Mouse (Mus musculus) limb, embryonic 15.5 days (tissue): ENCODE data around the gene Ercc2. TPM values are rescaled to one million over a fixed set of nuclear protein-coding genes. Genes with fewer than 3 reads are reported as not detected.
A peak's percentile ranks its signal among the peaks of the same experiment; 100 is the strongest.

Experiments
- ATAC-seq: fragments of 200-750 bp; cut with Nextera tagmentation; 2 replicates; pipeline ENCODE4 v1.8.0; 2017; ENCODE audit warnings: low read depth, moderate TSS enrichment; ENCODE audit not compliant: insufficient number of reproducible peaks, low FRiP score, low TSS enrichment
- H3K27ac ChIP-seq: fragments of 300-500 bp; sonication (generic); 2 replicates; pipeline ENCODE4 v1.5.1; 2015; ENCODE audit warnings: moderate library complexity, mild to moderate bottlenecking, inconsistent platforms
- H3K27me3 ChIP-seq: fragments of 300-500 bp; sonication (generic); 2 replicates; pipeline ENCODE4 v1.6.1; 2015; ENCODE audit warnings: inconsistent platforms
- H3K36me3 ChIP-seq: fragments of 300-500 bp; sonication (generic); 2 replicates; pipeline ENCODE4 v1.6.1; 2015; ENCODE audit warnings: inconsistent platforms
- H3K4me1 ChIP-seq: fragments of 300-500 bp; sonication (generic); 2 replicates; pipeline ENCODE4 v1.6.1; 2015; ENCODE audit warnings: inconsistent platforms
- H3K4me2 ChIP-seq: fragments of 300-500 bp; sonication (generic); 2 replicates; pipeline ENCODE4 v1.6.1; 2015; ENCODE audit warnings: mild to moderate bottlenecking, inconsistent platforms
- H3K4me3 ChIP-seq: fragments of 300-500 bp; sonication (generic); 2 replicates; pipeline ENCODE4 v1.5.1; 2015; ENCODE audit warnings: mild to moderate bottlenecking, inconsistent platforms
- H3K9ac ChIP-seq: fragments of 300-500 bp; sonication (generic); 2 replicates; pipeline ENCODE4 v1.6.1; 2015; ENCODE audit warnings: inconsistent platforms
- H3K9me3 ChIP-seq: fragments of 300-500 bp; sonication (generic); 2 replicates; pipeline ENCODE4 v1.6.1; 2016; ENCODE audit warnings: inconsistent platforms
- WGBS: fragments of 180-500 bp; shearing (Covaris S2); methylation state at CpG from one replicate; pipeline ENCODE4 v1.1.7; 2015; 5-methylcytosine and 5-hydroxymethylcytosine counted together
- microRNA counts: library from miRNA; unstranded; fragments of <30 nt; microRNA quantifications from one replicate; lab custom pipeline; 2016
- microRNA-seq: library from miRNA; unstranded; fragments of <30 nt; microRNA quantifications from one replicate; pipeline ENCODE4, GENCODE M21; 2016
- polyA plus RNA-seq: library from polyadenylated mRNA; unstranded; fragments of >200 nt; fragmentation: Nextera tagmentation; extraction: Ambion mirVana; gene quantifications from 2 replicates; pipeline ENCODE4 v1.2.1, GENCODE M21; 2015

The Ercc2 gene
- polyA plus RNA-seq, 1 experiment from 2014 or later, result 14.9 TPM

GRCm38 (mm10) chr7:19432475-19432874 is 50.7 kb downstream of the Ercc2 start:
- Histone ChIP-seq H3K27me3 (no peaks in the 10 kb centered on the region), H3K4me2 (no peak overlapping the region), H3K4me1 (no peaks in the 10 kb centered on the region), H3K27ac (no peak overlapping the region), H3K4me3 (no peak overlapping the region), H3K9me3 (no peaks in the 10 kb centered on the region; the same call in 1 of the 2 replicates), H3K9ac (no peak overlapping the region), H3K36me3 (peaks cover 100% of the 10 kb centered on the region)
- no peak for ATAC-seq
- WGBS, result 96% methylated on average over 2 of the region's 2 CpGs

- Histone ChIP-seq H3K4me1 (no peaks in the 10 kb centered on the region), H3K9ac (no peak overlapping the region), H3K4me3 (no peak overlapping the region), H3K9me3 (no peaks in the 10 kb centered on the region; the same call in 1 of the 2 replicates), H3K4me2 (no peak overlapping the region), H3K27me3 (no peaks in the 10 kb centered on the region), H3K36me3 (peaks cover 92% of the 10 kb centered on the region), H3K27ac (no peak overlapping the region)
- WGBS, result 93% methylated on average over 2 of the region's 2 CpGs
- no peak for ATAC-seq
Observed at GRCm38 (mm10) chr7:19436276-19436675, 54.5 kb downstream of the Ercc2 start.

GRCm38 (mm10) chr7:19437048-19437447 is 55.2 kb downstream of the Ercc2 start:
- Histone ChIP-seq H3K27me3 (no peaks in the 10 kb centered on the region), H3K4me2 (no peak overlapping the region), H3K9me3 (no peaks in the 10 kb centered on the region; the same call in 1 of the 2 replicates), H3K4me1 (no peaks in the 10 kb centered on the region), H3K4me3 (no peak overlapping the region), H3K36me3 (peaks cover 91% of the 10 kb centered on the region), H3K27ac (no peak overlapping the region), H3K9ac (no peak overlapping the region)
- no peak for ATAC-seq
- 78% methylated on average over 9 of the region's 9 CpGs for WGBS

- no peak overlapping the region for H3K9ac ChIP-seq
- no peak overlapping the region for H3K4me3 ChIP-seq
- no peak overlapping the region for H3K27ac ChIP-seq
- ATAC-seq, result no peak
- no peaks in the 10 kb centered on the region for H3K4me1 ChIP-seq
- H3K36me3 ChIP-seq, result peaks cover 83% of the 10 kb centered on the region
- no peaks in the 10 kb centered on the region for H3K27me3 ChIP-seq
- H3K4me2 ChIP-seq, result no peak overlapping the region
- 84% methylated on average over 9 of the region's 9 CpGs for WGBS
- no peaks in the 10 kb centered on the region for H3K9me3 ChIP-seq
Observed at GRCm38 (mm10) chr7:19441448-19442091, 59.8 kb downstream of the Ercc2 start.

- H3K4me2 ChIP-seq, result no peak overlapping the region
- peaks cover 82% of the 10 kb centered on the region for H3K36me3 ChIP-seq
- no peak overlapping the region for H3K9ac ChIP-seq
- H3K27me3 ChIP-seq, result no peaks in the 10 kb centered on the region
- 50% methylated on average over 3 of the region's 3 CpGs for WGBS
- no peak for ATAC-seq
- H3K4me3 ChIP-seq, result no peak overlapping the region
- H3K9me3 ChIP-seq, result no peaks in the 10 kb centered on the region
- no peak overlapping the region for H3K27ac ChIP-seq
- no peaks in the 10 kb centered on the region for H3K4me1 ChIP-seq
Observed at GRCm38 (mm10) chr7:19443344-19443743, 61.5 kb downstream of the Ercc2 start.

GRCm38 (mm10) chr7:19444801-19445200 is 63.0 kb downstream of the Ercc2 start:
- no peak overlapping the region for H3K4me2 ChIP-seq
- no peak overlapping the region for H3K27ac ChIP-seq
- H3K4me3 ChIP-seq, result no peak overlapping the region
- ATAC-seq, result 0 out of 2 replicates have a peak, but pooled peaks have one; percentile 31
- H3K9me3 ChIP-seq, result no peaks in the 10 kb centered on the region
- H3K4me1 ChIP-seq, result no peaks in the 10 kb centered on the region
- peaks cover 88% of the 10 kb centered on the region for H3K36me3 ChIP-seq
- no peaks in the 10 kb centered on the region for H3K27me3 ChIP-seq
- WGBS, result 79% methylated on average over 12 of the region's 12 CpGs
- H3K9ac ChIP-seq, result no peak overlapping the region

MicroRNAs encoded within 50 kb of the gene (microRNA counts, 519-probe panel; counts per million panel counts)
- microRNA mmu-miR-343 (lab: Ali Mortazavi, UCI), result not detected

Small RNA genes within 50 kb of the gene (microRNA-seq; reads per million reads assigned to microRNA genes)
- gene Mir343, result not detected

Other genes with a start within 250 kb of the Ercc2 start
- gene Qpctl, start 232.7 kb upstream of the Ercc2 start, polyA plus RNA-seq, result 13.7 and 13.8 TPM in 2 replicates
- gene Snrpd2, start 232.3 kb upstream of the Ercc2 start, polyA plus RNA-seq, result 124 and 130 TPM in 2 replicates
- gene Gipr, start 215.9 kb upstream of the Ercc2 start, polyA plus RNA-seq, result 1.0 and 1.2 TPM in 2 replicates
- gene Eml2, start 205.6 kb upstream of the Ercc2 start, polyA plus RNA-seq, result 8.7 and 12.8 TPM in 2 replicates
- 2.4 and 3.0 TPM in 2 replicates for gene Gpr4, start 169.5 kb upstream of the Ercc2 start, polyA plus RNA-seq
- gene Opa3, start 153.7 kb upstream of the Ercc2 start, polyA plus RNA-seq, result 28.4 and 31.5 TPM in 2 replicates
- 73.8 and 84.0 TPM in 2 replicates for gene Vasp, start 110.2 kb upstream of the Ercc2 start, polyA plus RNA-seq
- gene Ppm1n, start 101.9 kb upstream of the Ercc2 start, polyA plus RNA-seq, result 0.16 and 0.19 TPM in 2 replicates
- 21.4 and 48.2 TPM in 2 replicates for gene Rtn2, start 99.4 kb upstream of the Ercc2 start, polyA plus RNA-seq
- gene Fosb, start 72.0 kb upstream of the Ercc2 start, polyA plus RNA-seq, result 0.29 and 0.41 TPM in 2 replicates
- gene Ercc1, start 37.2 kb upstream of the Ercc2 start, polyA plus RNA-seq, result 75.7 and 75.9 TPM in 2 replicates
- 32.9 and 34.2 TPM in 2 replicates for gene Cd3eap, start 22.5 kb upstream of the Ercc2 start, polyA plus RNA-seq
- 20.0 and 24.8 TPM in 2 replicates for gene Ppp1r13l, start 22.3 kb upstream of the Ercc2 start, polyA plus RNA-seq
- gene Klc3, start 22.1 kb downstream of the Ercc2 start, polyA plus RNA-seq, result 37.5 and 37.6 TPM in 2 replicates
- 139 and 815 TPM in 2 replicates for gene Ckm, start 22.8 kb downstream of the Ercc2 start, polyA plus RNA-seq
- gene Mark4, start 76.8 kb downstream of the Ercc2 start, polyA plus RNA-seq, result 8.2 and 9.3 TPM in 2 replicates
- 1.4 and 1.6 TPM in 2 replicates for gene Exoc3l2, start 81.3 kb downstream of the Ercc2 start, polyA plus RNA-seq
- 1.8 and 2.0 TPM in 2 replicates for gene Bloc1s3, start 126.4 kb downstream of the Ercc2 start, polyA plus RNA-seq
- 94.7 and 97.9 TPM in 2 replicates for gene Trappc6a, start 126.4 kb downstream of the Ercc2 start, polyA plus RNA-seq
- gene Nkpd1, start 135.8 kb downstream of the Ercc2 start, polyA plus RNA-seq, result 1.7 and 2.5 TPM in 2 replicates
- gene Ppp1r37, start 181.1 kb downstream of the Ercc2 start, polyA plus RNA-seq, result 25.1 and 26.3 TPM in 2 replicates
- gene Zfp296, start 195.3 kb downstream of the Ercc2 start, polyA plus RNA-seq, result 1.00 and 1.1 TPM in 2 replicates
- 144 and 149 TPM in 2 replicates for gene Gemin7, start 195.6 kb downstream of the Ercc2 start, polyA plus RNA-seq
- 49.6 and 49.8 TPM in 2 replicates for gene Clasrp, start 222.5 kb downstream of the Ercc2 start, polyA plus RNA-seq
- gene Relb, start 247.4 kb downstream of the Ercc2 start, polyA plus RNA-seq, result 11.8 and 14.1 TPM in 2 replicates